Mouse (Mus musculus) CD4-positive naive resting alpha-beta T cell, adult 57 days (primary cell): ENCODE data around the gene Shisal1. TPM values are rescaled to one million over a fixed set of nuclear protein-coding genes. Genes with fewer than 3 reads are reported as not detected.

Experiments used
- total RNA-seq: library from RNA; stranded (reverse); gene quantifications from one replicate; pipeline ENCODE4 v1.2.4, GENCODE M21; 2023

Shisal1 gene
- not detected for total RNA-seq

DNA sequence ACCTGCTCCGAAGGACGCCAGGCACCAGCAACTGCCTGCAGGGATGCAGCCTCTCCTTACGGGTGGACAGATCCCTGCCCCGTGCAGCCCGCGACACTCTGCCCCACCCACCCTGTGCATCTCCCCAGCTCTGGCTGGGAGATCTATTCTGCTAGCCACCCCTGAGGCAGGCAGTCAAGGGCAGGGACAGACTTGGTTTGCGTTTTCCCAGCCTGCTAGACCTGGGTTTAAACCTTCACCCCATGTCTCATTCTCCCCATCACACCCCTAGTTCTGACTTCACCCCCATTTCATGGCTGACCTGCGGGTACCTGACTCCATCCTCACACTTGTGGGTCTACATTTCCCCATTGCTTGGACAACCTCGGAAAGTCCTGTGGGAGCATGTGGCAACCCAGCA lies at the start of gene Shisal1:
TSS of gene Shisal1 (minus strand) at position 101 of the 400 bp plus-strand sequence.

Other genes starting within 250 kb of the Shisal1 start
- gene Parvb, start 215.1 kb downstream of the Shisal1 start, total RNA-seq: 0.83 TPM
- 86.6 TPM for gene Parvg, start 123.1 kb downstream of the Shisal1 start, total RNA-seq
- 6.0 TPM for gene Rtl6, start 110.7 kb upstream of the Shisal1 start, total RNA-seq
- 3.5 TPM for gene Prr5, start 222.5 kb upstream of the Shisal1 start, total RNA-seq